Mouse (Mus musculus): ENCODE measurements around the gene Bin2. TPM values are rescaled to one million over a fixed set of nuclear protein-coding genes. Genes with fewer than 3 reads are reported as not detected.
"Not testable (repeated sequence)": the region's sequence is repeated elsewhere in the genome, so short reads cannot be mapped to it uniquely, and the experiment has no call there.

Gene Bin2
- polyA plus RNA-seq, 1 experiment from 2014 or later, result 5.8 TPM

GRCm38 (mm10) chr15:100627774-100628370, 41.5 kb downstream of the Bin2 start:
- peaks cover 6% of the 10 kb centered on the region; the same call in 1 of the 2 replicates for H3K36me3 ChIP-seq (ENCODE audit: control insufficient read depth, insufficient read depth)
- H3K27ac ChIP-seq (ENCODE audit: low read depth, low read length), result peak overlapping the region; percentile 61
- H3K4me2 ChIP-seq (replicated peaks; ENCODE audit: low read depth), result peak overlapping the region; percentile 47
- no peak for ATAC-seq
- no peak overlapping the region for H3K4me3 ChIP-seq (ENCODE audit: low read depth, low read length)
- peak overlapping the region; percentile 19; the same call in 1 of the 2 replicates for H3K9ac ChIP-seq (ENCODE audit: low read depth, low read length)
- H3K9me3 ChIP-seq (ENCODE audit: control insufficient read depth), result no peaks in the 10 kb centered on the region
- H3K27me3 ChIP-seq (replicated peaks; ENCODE audit: control insufficient read depth, insufficient read depth, low read length), result no peaks in the 10 kb centered on the region
- TF ChIP-seq CTCF (IDR thresholded peaks at IDR 0.05; ENCODE audit: low read depth), result no peak
- peaks cover 6% of the 10 kb centered on the region for H3K4me1 ChIP-seq (replicated peaks; ENCODE audit: control insufficient read depth, insufficient read depth, low read length)
- WGBS, result 9% methylated on average over 11 of the region's 11 CpGs

- no peak for TF ChIP-seq CTCF (IDR thresholded peaks at IDR 0.05; ENCODE audit: low read depth)
- Histone ChIP-seq H3K4me2 (replicated peaks; ENCODE audit: low read depth) (peak overlapping the region; percentile 47), H3K9me3 (ENCODE audit: control insufficient read depth) (no peaks in the 10 kb centered on the region), H3K36me3 (ENCODE audit: control insufficient read depth, insufficient read depth) (peaks cover 7% of the 10 kb centered on the region; the same call in 1 of the 2 replicates), H3K27me3 (replicated peaks; ENCODE audit: control insufficient read depth, insufficient read depth, low read length) (no peaks in the 10 kb centered on the region), H3K9ac (ENCODE audit: low read depth, low read length) (no peak overlapping the region; the same call in 1 of the 2 replicates), H3K27ac (ENCODE audit: low read depth, low read length) (peak overlapping the region; percentile 61), H3K4me1 (replicated peaks; ENCODE audit: control insufficient read depth, insufficient read depth, low read length) (peaks cover 6% of the 10 kb centered on the region), H3K4me3 (ENCODE audit: low read depth, low read length) (no peak overlapping the region)
- ATAC-seq, result peak; percentile 58
- WGBS, result 9% methylated on average over 10 of the region's 10 CpGs
Measured at GRCm38 (mm10) chr15:100627287-100627686, 42.1 kb downstream of the Bin2 start.

DNA sequence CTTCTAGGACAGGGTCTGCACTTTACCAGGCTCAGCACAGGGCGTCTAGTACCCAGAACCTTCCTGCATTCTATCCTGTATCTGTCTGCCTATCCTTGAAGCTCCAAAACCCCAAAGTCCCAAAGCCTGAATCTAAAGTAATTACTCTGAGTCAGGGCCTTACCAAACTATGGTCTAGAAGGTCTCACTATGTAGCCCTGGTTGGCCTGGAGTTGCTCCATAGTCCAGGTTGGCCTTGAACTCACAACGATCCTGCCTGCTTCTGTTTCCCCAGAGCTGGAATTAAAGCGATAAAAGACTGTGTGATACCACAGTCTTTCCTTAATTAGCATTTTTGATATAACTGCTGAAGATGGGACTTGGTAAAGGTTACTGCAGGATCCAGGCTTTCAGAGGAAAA, 44.9 kb downstream of the Bin2 start:
- H3K36me3 ChIP-seq (ENCODE audit: control insufficient read depth, insufficient read depth), result peaks cover 27% of the 10 kb centered on the region

DNA sequence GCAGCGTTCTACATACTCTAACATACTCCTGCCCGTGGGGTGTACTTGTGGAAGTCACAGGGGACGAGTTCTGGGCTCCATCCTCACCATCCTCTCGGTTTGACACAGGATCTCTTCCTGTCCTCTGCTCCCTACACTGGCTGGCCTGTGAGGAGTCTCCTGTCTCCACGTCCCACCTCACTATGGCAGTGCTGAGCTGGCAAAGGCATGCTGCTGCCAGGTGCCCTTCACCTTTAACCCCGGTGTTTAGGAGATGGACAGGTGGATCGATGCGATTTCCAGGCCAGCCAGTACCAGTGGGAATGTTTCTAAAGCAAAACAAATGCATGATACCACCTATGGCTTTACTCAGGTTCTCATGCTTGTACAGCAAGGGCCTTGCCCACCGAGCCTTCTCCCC, 45.6 kb downstream of the Bin2 start:
- H3K27ac ChIP-seq (ENCODE audit: low read depth, low read length), result no peak overlapping the region
- WGBS, result 90% methylated on average over 9 of the region's 9 CpGs
- H3K36me3 ChIP-seq (ENCODE audit: control insufficient read depth, insufficient read depth), result peaks cover 34% of the 10 kb centered on the region
- TF ChIP-seq CTCF (IDR thresholded peaks at IDR 0.05; ENCODE audit: low read depth), result no peak
- ATAC-seq, result no peak
- H3K27me3 ChIP-seq (replicated peaks; ENCODE audit: control insufficient read depth, insufficient read depth, low read length), result no peaks in the 10 kb centered on the region
- peaks cover 6% of the 10 kb centered on the region for H3K4me1 ChIP-seq (replicated peaks; ENCODE audit: control insufficient read depth, insufficient read depth, low read length)
- no peaks in the 10 kb centered on the region for H3K9me3 ChIP-seq (ENCODE audit: control insufficient read depth)
- H3K9ac ChIP-seq (ENCODE audit: low read depth, low read length), result no peak overlapping the region
- H3K4me2 ChIP-seq (replicated peaks; ENCODE audit: low read depth), result no peak overlapping the region
- no peak overlapping the region for H3K4me3 ChIP-seq (ENCODE audit: low read depth, low read length)

More for the DNA sequence above, 44.9 kb downstream of the Bin2 start:
- H3K27ac ChIP-seq (ENCODE audit: low read depth, low read length), result no peak overlapping the region
- H3K9me3 ChIP-seq (ENCODE audit: control insufficient read depth), result no peaks in the 10 kb centered on the region
- WGBS, result 84% methylated on average over 3 of the region's 3 CpGs
- no peak overlapping the region for H3K4me3 ChIP-seq (ENCODE audit: low read depth, low read length)
- no peak overlapping the region for H3K4me2 ChIP-seq (replicated peaks; ENCODE audit: low read depth)
- no peak for TF ChIP-seq CTCF (IDR thresholded peaks at IDR 0.05; ENCODE audit: low read depth)
- H3K4me1 ChIP-seq (replicated peaks; ENCODE audit: control insufficient read depth, insufficient read depth, low read length), result peaks cover 6% of the 10 kb centered on the region
- H3K27me3 ChIP-seq (replicated peaks; ENCODE audit: control insufficient read depth, insufficient read depth, low read length), result no peaks in the 10 kb centered on the region
- ATAC-seq, result no peak
- H3K9ac ChIP-seq (ENCODE audit: low read depth, low read length), result no peak overlapping the region

DNA sequence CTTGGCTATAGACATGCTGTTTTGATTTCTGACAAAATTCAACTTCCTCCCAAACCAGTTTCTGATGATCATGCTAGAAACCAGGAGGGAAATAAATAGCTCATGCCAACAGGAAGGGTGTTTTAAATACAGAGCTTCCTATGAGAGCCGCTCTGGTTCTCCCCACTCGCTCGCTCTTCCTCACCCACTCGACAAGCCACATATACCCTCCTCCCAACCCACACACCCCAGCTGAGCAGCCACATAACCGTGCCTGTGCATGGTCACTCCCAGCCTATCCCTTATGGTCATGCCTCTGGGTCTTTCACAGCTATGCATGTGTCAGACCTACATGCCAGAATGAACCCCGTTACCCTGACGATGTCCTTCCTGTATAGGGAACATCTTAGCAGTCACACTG, 47.2 kb downstream of the Bin2 start:
- no peak for TF ChIP-seq CTCF (IDR thresholded peaks at IDR 0.05; ENCODE audit: low read depth)
- Histone ChIP-seq H3K27me3 (replicated peaks; ENCODE audit: control insufficient read depth, insufficient read depth, low read length) (no peaks in the 10 kb centered on the region), H3K36me3 (ENCODE audit: control insufficient read depth, insufficient read depth) (peaks cover 48% of the 10 kb centered on the region), H3K9ac (ENCODE audit: low read depth, low read length) (no peak overlapping the region), H3K9me3 (ENCODE audit: control insufficient read depth) (no peaks in the 10 kb centered on the region), H3K4me3 (ENCODE audit: low read depth, low read length) (no peak overlapping the region), H3K4me2 (replicated peaks; ENCODE audit: low read depth) (no peak overlapping the region), H3K4me1 (replicated peaks; ENCODE audit: control insufficient read depth, insufficient read depth, low read length) (no peaks in the 10 kb centered on the region), H3K27ac (ENCODE audit: low read depth, low read length) (no peak overlapping the region)
- ATAC-seq, result no peak
- 76% methylated on average over 7 of the region's 7 CpGs for WGBS

DNA sequence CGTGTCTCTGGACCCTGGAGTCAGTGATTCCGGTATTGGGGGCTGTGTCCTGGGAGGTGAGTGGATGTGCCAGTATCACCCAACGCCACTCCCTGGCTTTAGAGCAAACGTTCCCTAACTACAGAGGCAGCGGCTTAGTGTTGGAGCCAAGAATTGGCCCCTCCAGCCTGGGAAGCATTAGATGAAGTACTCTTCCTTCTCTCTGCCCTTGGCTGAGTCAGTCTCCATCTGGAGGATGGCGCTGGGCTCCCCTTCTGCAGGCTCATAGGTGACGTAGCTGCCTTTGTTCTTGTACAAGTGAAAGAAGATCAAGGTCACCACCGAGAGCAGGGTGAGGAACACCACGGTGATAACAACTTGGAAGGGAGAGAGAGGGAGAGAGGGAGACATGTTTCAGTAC, 47.7 kb downstream of the Bin2 start:
- not testable (repeated sequence) for H3K9me3 ChIP-seq (ENCODE audit: control insufficient read depth); H3K9ac ChIP-seq (ENCODE audit: low read depth, low read length); H3K4me1 ChIP-seq (replicated peaks; ENCODE audit: control insufficient read depth, insufficient read depth, low read length); H3K4me3 ChIP-seq (ENCODE audit: low read depth, low read length); H3K4me2 ChIP-seq (replicated peaks; ENCODE audit: low read depth); H3K27me3 ChIP-seq (replicated peaks; ENCODE audit: control insufficient read depth, insufficient read depth, low read length); ATAC-seq
- 48% methylated on average over 9 of the region's 9 CpGs for WGBS
- peak overlapping the region; percentile 28; the same call in 1 of the 2 replicates for H3K27ac ChIP-seq (ENCODE audit: low read depth, low read length)
- H3K36me3 ChIP-seq (ENCODE audit: control insufficient read depth, insufficient read depth), result peaks cover 48% of the 10 kb centered on the region

All from intestine, postnatal 0 days (tissue).